Mouse (Mus musculus): ENCODE data around the gene Abl1. TPM values are rescaled to one million over a fixed set of nuclear protein-coding genes. Genes with fewer than 3 reads are reported as not detected.

Abl1 gene
- polyA plus RNA-seq, 1 experiment from 2014 or later, result 58.8 TPM

- TF ChIP-seq CTCF (IDR thresholded peaks at IDR 0.05), result no peak
- in situ Hi-C loops (cut with MboI; ENCODE audit: low pct_unique_long_range_greater_than_20kb), result no loop called here
- ATAC-seq (no peak), DNase-seq (ENCODE audit: low read depth, low spot score) (no peak)
- peaks cover 52% of the 10 kb centered on the region for H3K27me3 ChIP-seq
- ChIA-PET CTCF (no interaction called here), POLR2A (interaction anchor here (1.3 kb wide), 1 partner anchor 23 kb away, joined by 3 read pairs; no protein-coding TSS in a partner anchor)
These were observed 150.7 kb downstream of the Abl1 start for GRCm38 (mm10) chr2:31838868-31839267.

- in situ Hi-C loops (cut with MboI; ENCODE audit: low pct_unique_long_range_greater_than_20kb), result no loop called here
- DNase-seq (ENCODE audit: low read depth, low spot score) (no peak), ATAC-seq (no peak)
- POLR2A ChIA-PET, result interaction anchor here (1.1 kb wide), 1 partner anchor 29 kb away, joined by 3 read pairs; no protein-coding TSS in a partner anchor
- CTCF ChIA-PET, result no interaction called here
- peaks cover 66% of the 10 kb centered on the region for H3K27me3 ChIP-seq
- no peak for TF ChIP-seq CTCF (IDR thresholded peaks at IDR 0.05)
These were observed 156.6 kb downstream of the Abl1 start for GRCm38 (mm10) chr2:31844729-31845136.

- ATAC-seq (no peak), DNase-seq (ENCODE audit: low read depth, low spot score) (no peak)
- H3K27me3 ChIP-seq, result peaks cover 62% of the 10 kb centered on the region
- in situ Hi-C loops (cut with MboI; ENCODE audit: low pct_unique_long_range_greater_than_20kb), result no loop called here
- ChIA-PET POLR2A (interaction anchor here (1.1 kb wide), 1 partner anchor 30 kb away, joined by 3 read pairs; no protein-coding TSS in a partner anchor), CTCF (no interaction called here)
- TF ChIP-seq CTCF (IDR thresholded peaks at IDR 0.05), result no peak
These were observed 157.3 kb downstream of the Abl1 start for GRCm38 (mm10) chr2:31845512-31845895.

GRCm38 (mm10) chr2:31845896-31846691 lies 157.9 kb downstream of the Abl1 start, which contains the start of gene Fibcd1:
Gene Fibcd1, minus strand, starts transcription at chr2:31846005.
- no peak for DNase-seq (ENCODE audit: low read depth, low spot score)
- TF ChIP-seq CTCF (IDR thresholded peaks at IDR 0.05), result no peak
- in situ Hi-C loops (cut with MboI; ENCODE audit: low pct_unique_long_range_greater_than_20kb), result no loop called here
- ChIA-PET POLR2A (no interaction called here), CTCF (no interaction called here)
- H3K27me3 ChIP-seq, result peaks cover 60% of the 10 kb centered on the region
- no peak for ATAC-seq

GRCm38 (mm10) chr2:31846692-31847660 lies 158.8 kb downstream of the Abl1 start:
- ChIA-PET POLR2A (no interaction called here), CTCF (interaction anchor here (0.9 to 1.4 kb wide), 3 partner anchors 13 to 163 kb away, joined by 3 to 4 read pairs (median 3); no protein-coding TSS in a partner anchor)
- in situ Hi-C loops (cut with MboI; ENCODE audit: low pct_unique_long_range_greater_than_20kb), result no loop called here
- peaks cover 57% of the 10 kb centered on the region for H3K27me3 ChIP-seq
- DNase-seq (ENCODE audit: low read depth, low spot score), result no peak
- ATAC-seq, result no peak
- no peak for TF ChIP-seq CTCF (IDR thresholded peaks at IDR 0.05)

- no peak for ATAC-seq
- DNase-seq (ENCODE audit: low read depth, low spot score), result no peak
- ChIA-PET CTCF (interaction anchor here (0.9 to 1.4 kb wide), 4 partner anchors 12 to 164 kb away, joined by 3 to 4 read pairs (median 3); no protein-coding TSS in a partner anchor), POLR2A (interaction anchor here (0.6 kb wide), 1 partner anchor 156 kb away, joined by 3 read pairs; no protein-coding TSS in a partner anchor)
- H3K27me3 ChIP-seq, result peaks cover 59% of the 10 kb centered on the region
- in situ Hi-C loops (cut with MboI; ENCODE audit: low pct_unique_long_range_greater_than_20kb), result no loop called here
- no peak for TF ChIP-seq CTCF (IDR thresholded peaks at IDR 0.05)
These were observed 159.7 kb downstream of the Abl1 start for GRCm38 (mm10) chr2:31847908-31848307.

GRCm38 (mm10) chr2:31850141-31850540 lies 162.0 kb downstream of the Abl1 start:
- POLR2A ChIA-PET, result no interaction called here
- TF ChIP-seq CTCF (IDR thresholded peaks at IDR 0.05), result no peak
- H3K27me3 ChIP-seq, result peaks cover 42% of the 10 kb centered on the region
- ATAC-seq, result no peak
- in situ Hi-C loops (cut with MboI; ENCODE audit: low pct_unique_long_range_greater_than_20kb), result no loop called here
- CTCF ChIA-PET, result interaction anchor here (0.9 to 1.4 kb wide), 2 partner anchors 9 to 139 kb away, joined by 3 read pairs; no protein-coding TSS in a partner anchor
- DNase-seq (ENCODE audit: low read depth, low spot score), result no peak

Other genes starting within 250 kb of the Abl1 start
- gene Ass1, start 218.2 kb upstream of the Abl1 start, polyA plus RNA-seq (2021), result 9.1 TPM
- 76.9 TPM for gene Fubp3, start 115.7 kb upstream of the Abl1 start, polyA plus RNA-seq (2021)
- gene Prdm12, start 48.3 kb upstream of the Abl1 start, polyA plus RNA-seq (2021), result not detected
- 44.1 TPM for gene Exosc2, start 17.7 kb upstream of the Abl1 start, polyA plus RNA-seq (2021)
- not detected for gene Qrfp, start 122.2 kb downstream of the Abl1 start, polyA plus RNA-seq (2021)
- 0.06 TPM for gene Fibcd1, start 157.6 kb downstream of the Abl1 start, polyA plus RNA-seq (2021)
- 0.10 TPM for gene Lamc3, start 198.9 kb downstream of the Abl1 start, polyA plus RNA-seq (2021)